Mouse (Mus musculus): ENCODE measurements at regions not wholly inside any gene's neighbourhood (a gene's known extent, or its start where the extent isn't known, plus 50 kb on each side); places are given as distances from the start of the nearest gene placed in this dataset.
"Not testable (repeated sequence)": the region's sequence is repeated elsewhere in the genome, so short reads cannot be mapped to it uniquely, and the experiment has no call there.

GRCm38 (mm10) chr4:61998366-61998765, 55.6 kb downstream of the Mup20 start:
- peak in 1 of 2 experiments; percentile 28 for DNase-seq (ENCODE audit: low spot score in 2 of 2)

DNA sequence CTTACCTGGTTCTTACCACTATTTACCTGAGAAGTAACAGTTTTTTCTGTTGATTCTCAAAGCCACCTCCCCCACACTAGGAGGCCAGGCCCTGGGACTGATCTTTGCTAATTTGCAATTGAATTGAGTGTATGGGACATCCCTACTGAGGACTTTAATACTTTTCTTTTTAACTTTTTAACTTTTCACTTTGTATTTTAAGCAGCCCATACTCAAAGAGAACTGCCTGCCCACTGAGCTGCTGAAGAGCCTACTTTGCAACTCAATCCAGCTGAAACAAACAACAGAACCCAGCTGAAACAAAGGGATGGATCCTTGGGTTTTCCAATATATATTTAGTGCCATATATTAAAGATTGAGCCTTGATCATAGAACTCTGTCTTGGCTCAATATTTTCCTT, 64.0 kb downstream of the Mup20 start:
- DNase-seq (ENCODE audit: low spot score in 2 of 2): not testable (repeated sequence)

DNA sequence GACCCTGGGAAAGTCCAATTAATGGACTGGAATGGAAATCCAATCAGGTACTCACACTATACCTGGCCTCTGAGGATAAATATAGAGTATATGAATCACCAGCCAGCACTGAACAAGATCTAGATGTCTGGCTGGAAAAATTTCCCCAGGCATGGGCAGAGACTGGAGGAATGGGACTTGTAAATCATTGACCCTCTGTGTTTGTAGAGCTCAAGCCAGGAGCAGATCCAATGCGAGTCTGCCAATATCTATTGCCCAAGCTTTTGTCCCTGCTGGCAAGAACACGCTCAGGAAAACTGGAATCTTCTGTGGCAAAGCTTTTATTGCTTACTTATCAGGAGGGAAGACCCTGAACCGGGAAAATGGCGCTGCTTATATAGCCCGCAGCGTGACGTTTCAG, 77.8 kb downstream of the Mup20 start:
- DNase-seq (ENCODE audit: low spot score in 2 of 2): no peak

- peak in 1 of 2 experiments; percentile 16 for DNase-seq (ENCODE audit: low spot score in 2 of 2)
Observed at GRCm38 (mm10) chr4:61973236-61973635, 80.7 kb downstream of the Mup20 start.

DNA sequence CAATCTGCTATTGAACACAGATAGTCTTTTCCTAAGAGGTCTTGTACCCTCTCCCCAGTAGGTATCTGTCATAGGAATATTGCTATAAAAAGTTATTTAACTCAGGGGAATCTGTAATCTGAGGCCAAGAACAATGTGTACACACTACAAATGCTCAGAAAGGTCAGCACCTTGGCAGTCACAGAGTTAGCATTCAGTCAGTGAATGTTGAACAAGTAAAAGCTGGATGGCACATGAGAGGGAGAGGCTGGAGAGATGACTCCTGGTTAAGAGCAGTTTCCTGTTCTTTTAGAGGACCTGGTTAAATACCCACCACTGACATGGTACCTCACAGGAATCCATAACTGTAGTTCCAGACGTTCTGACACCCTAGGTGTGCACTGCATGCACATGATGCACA, 84.3 kb downstream of the Mup20 start:
- DNase-seq (ENCODE audit: low spot score in 2 of 2): no peak

DNA sequence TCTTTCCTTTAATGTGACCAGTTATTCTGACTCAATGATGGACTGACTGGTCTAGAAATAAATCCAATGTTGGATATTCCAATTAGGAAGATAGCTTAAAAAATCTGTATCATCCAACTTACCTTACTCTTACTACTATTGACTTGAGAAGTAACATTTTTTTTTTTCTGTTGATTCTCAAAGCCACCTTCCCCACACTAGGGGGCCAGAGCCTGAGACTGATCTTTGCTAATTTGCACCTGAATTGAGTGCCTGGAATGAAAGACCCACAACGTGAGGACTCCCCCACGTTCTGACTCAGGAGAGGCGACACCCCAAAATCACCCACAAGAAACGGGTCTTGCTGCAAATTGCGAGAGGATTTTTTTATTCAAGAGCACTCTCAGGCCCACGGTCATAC, 86.3 kb downstream of the Mup20 start:
- not testable (repeated sequence) for DNase-seq (ENCODE audit: low spot score in 2 of 2)

- DNase-seq (ENCODE audit: low spot score in 2 of 2): no peak
Observed at GRCm38 (mm10) chr4:61962315-61962714, 91.6 kb downstream of the Mup20 start.

Measured in cerebellum, postnatal 4 days (tissue).